Mouse (Mus musculus): Measurements from ENCODE around the gene Zfp558. TPM values are rescaled to one million over a fixed set of nuclear protein-coding genes. Genes with fewer than 3 reads are reported as not detected.
"Not testable (repeated sequence)": the region's sequence is repeated elsewhere in the genome, so short reads cannot be mapped to it uniquely, and the experiment has no call there.

Gene Zfp558
- total and polyA plus RNA-seq, 2 experiments from 2014 or later = 26.0 to 60.1 TPM

DNA sequence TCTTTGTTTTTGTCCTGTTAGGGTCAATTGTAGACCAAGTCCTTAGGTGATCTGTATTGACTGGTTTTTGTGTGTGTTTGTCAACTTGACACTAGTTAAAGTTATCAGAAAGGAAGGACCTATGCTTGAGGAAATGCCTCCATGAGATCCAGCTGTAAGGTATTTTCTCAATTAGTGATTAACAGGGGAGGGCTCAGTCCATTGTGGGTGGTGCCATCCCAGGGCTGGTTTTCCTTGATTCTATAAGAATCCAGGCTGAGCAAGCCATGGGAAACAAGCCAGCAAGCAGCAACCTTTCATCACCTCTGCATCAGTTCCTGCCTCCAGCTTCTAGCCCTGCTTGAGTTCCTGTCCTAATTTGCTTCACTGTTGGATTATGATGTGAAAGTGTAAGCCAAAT is 47.7 kb downstream of the Zfp558 start, which contains the start of gene Mbd3l2:
TSS of gene Mbd3l2 (plus strand) at position 301 of the 400 bp plus-strand sequence.
- H3K27ac ChIP-seq (ENCODE audit: low read depth, low read length) = no peak within 1 kb of the TSS
- H3K36me3 ChIP-seq (ENCODE audit: insufficient read depth) = no peaks in the 10 kb centered on the region
- no peaks in the 10 kb centered on the region for H3K9me3 ChIP-seq (ENCODE audit: low read length)
- ATAC-seq (no peak), DNase-seq (no peak)
- no peaks in the 10 kb centered on the region for H3K27me3 ChIP-seq (ENCODE audit: insufficient read depth, low read length)
- H3K9ac ChIP-seq = no peak within 1 kb of the TSS
- no peak for TF ChIP-seq CTCF (IDR thresholded peaks at IDR 0.05; ENCODE audit: low read depth)
- no peak within 1 kb of the TSS for H3K4me2 ChIP-seq (ENCODE audit: low read depth)
- H3K4me1 ChIP-seq (ENCODE audit: insufficient read depth) = no peaks in the 10 kb centered on the region
- no peak within 1 kb of the TSS for H3K4me3 ChIP-seq (ENCODE audit: low read depth, low read length)

DNA sequence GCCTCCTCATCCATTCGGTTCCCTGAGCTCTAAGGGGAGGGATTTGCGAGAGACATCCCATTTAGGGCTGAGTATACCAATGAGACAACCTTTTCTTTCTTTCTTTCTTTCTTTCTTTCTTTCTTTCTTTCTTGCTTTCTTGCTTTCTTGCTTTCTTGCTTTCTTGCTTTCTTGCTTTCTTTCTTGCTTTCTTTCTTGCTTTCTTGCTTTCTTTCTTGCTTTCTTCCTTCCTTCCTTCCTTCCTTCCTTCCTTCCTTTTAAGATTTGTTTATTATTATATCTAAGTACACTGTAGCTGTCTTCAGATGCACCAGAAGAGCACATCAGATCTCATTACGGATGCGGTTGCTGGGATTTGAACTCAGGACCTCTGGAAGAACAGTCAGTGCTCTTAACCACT is 65.7 kb downstream of the Zfp558 start:
- not testable (repeated sequence) for DNase-seq; H3K4me2 ChIP-seq (ENCODE audit: low read depth); ATAC-seq; H3K4me1 ChIP-seq (ENCODE audit: insufficient read depth); H3K36me3 ChIP-seq (ENCODE audit: insufficient read depth); H3K9me3 ChIP-seq (ENCODE audit: low read length); H3K27ac ChIP-seq (ENCODE audit: low read depth, low read length); H3K9ac ChIP-seq; H3K27me3 ChIP-seq (ENCODE audit: insufficient read depth, low read length); H3K4me3 ChIP-seq (ENCODE audit: low read depth, low read length)
- WGBS = 91% methylated on average over 4 of the region's 4 CpGs

Small RNAs within 50 kb of the gene (microRNA-seq; reads per million reads assigned to microRNA genes)
- gene Gm22854 = 0 reads per million in 2 experiments

Other genes starting within 250 kb of the Zfp558 start
- gene Chordc1, start 186.1 kb downstream of the Zfp558 start, total RNA-seq (2014; rRNA removed) = 40.2 and 46.0 TPM in 2 replicates
- 47.6 and 60.9 TPM in 2 replicates for gene Chordc1, start 186.1 kb downstream of the Zfp558 start, polyA plus RNA-seq (2015; fragmentation: Nextera tagmentation; extraction: Ambion mirVana)
- gene Naalad2, start 75.3 kb downstream of the Zfp558 start, total RNA-seq (2014; rRNA removed) = 1.7 TPM in 2 replicates
- gene Naalad2, start 75.3 kb downstream of the Zfp558 start, polyA plus RNA-seq (2015; fragmentation: Nextera tagmentation; extraction: Ambion mirVana) = 0.55 and 0.86 TPM in 2 replicates
- gene Ubtfl1, start 73.8 kb downstream of the Zfp558 start, total RNA-seq (2014; rRNA removed) = not detected in 2 replicates
- not detected in 2 replicates for gene Ubtfl1, start 73.8 kb downstream of the Zfp558 start, polyA plus RNA-seq (2015; fragmentation: Nextera tagmentation; extraction: Ambion mirVana)
- not detected in 2 replicates for gene Mbd3l2, start 47.6 kb downstream of the Zfp558 start, total RNA-seq (2014; rRNA removed)
- 0.15 TPM in 1 of 2 replicates, not detected in the other for gene Mbd3l2, start 47.6 kb downstream of the Zfp558 start, polyA plus RNA-seq (2015; fragmentation: Nextera tagmentation; extraction: Ambion mirVana)
- gene Mbd3l1, start 91 bp upstream of the Zfp558 start, total RNA-seq (2014; rRNA removed) = not detected in 2 replicates
- gene Mbd3l1, start 91 bp upstream of the Zfp558 start, polyA plus RNA-seq (2015; fragmentation: Nextera tagmentation; extraction: Ambion mirVana) = not detected in 2 replicates
- not detected in 2 replicates for gene Muc16, start 196.3 kb upstream of the Zfp558 start, total RNA-seq (2014; rRNA removed)
- gene Muc16, start 196.3 kb upstream of the Zfp558 start, polyA plus RNA-seq (2015; fragmentation: Nextera tagmentation; extraction: Ambion mirVana) = not detected in 2 replicates

All from forebrain, postnatal 0 days (tissue).